Mouse (Mus musculus) megakaryocyte-erythroid progenitor cell, adult 5-6 weeks (primary cell): Measurements from ENCODE around the gene Camk2d. TPM values are rescaled to one million over a fixed set of nuclear protein-coding genes. Genes with fewer than 3 reads are reported as not detected.
A peak's percentile ranks its signal among the peaks of the same experiment; 100 is the strongest.

Experiments used
- ATAC-seq: replicated peaks from 2 replicates; pipeline ENCODE4 v1.8.0; 2016; ENCODE audit warnings: mild to moderate bottlenecking, inconsistent platforms; ENCODE audit not compliant: severe bottlenecking, poor library complexity, low FRiP score, low TSS enrichment
- total RNA-seq, 2 experiments: library from RNA; stranded (forward) in 1 of 2; stranded (reverse) in 1 of 2; fragments of 200-1000, 215-1000 nt in 1 of 2; fragments of >200 nt in 1 of 2; fragmentation: Nextera tagmentation in 1 of 2; gene quantifications; 2 replicates each; pipeline ENCODE4 v1.2.3; 2014 to 2017

Gene Camk2d
- total RNA-seq, 2 experiments from 2014 or later = 3.1 to 4.7 TPM

DNA sequence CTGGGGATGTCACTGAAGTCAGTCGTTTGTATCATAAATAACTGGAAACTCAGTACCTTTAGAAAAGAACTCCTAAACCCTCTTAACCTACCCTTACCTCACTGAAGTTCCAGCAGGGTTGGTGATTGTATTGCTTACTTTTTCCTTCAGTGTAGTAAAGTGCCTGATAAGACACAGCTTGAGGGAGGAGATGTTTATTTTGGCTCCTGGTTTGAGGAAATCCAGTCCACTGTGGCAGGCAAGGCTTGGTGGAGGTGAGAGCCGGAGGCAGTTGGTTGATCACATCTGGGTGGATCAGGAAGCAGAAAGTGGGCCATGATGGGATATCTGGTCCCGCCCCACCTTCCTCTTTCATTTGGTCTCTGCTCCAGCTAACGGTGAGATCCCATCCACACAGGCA is 45.3 kb downstream of the Camk2d start:
- ATAC-seq = no peak

DNA sequence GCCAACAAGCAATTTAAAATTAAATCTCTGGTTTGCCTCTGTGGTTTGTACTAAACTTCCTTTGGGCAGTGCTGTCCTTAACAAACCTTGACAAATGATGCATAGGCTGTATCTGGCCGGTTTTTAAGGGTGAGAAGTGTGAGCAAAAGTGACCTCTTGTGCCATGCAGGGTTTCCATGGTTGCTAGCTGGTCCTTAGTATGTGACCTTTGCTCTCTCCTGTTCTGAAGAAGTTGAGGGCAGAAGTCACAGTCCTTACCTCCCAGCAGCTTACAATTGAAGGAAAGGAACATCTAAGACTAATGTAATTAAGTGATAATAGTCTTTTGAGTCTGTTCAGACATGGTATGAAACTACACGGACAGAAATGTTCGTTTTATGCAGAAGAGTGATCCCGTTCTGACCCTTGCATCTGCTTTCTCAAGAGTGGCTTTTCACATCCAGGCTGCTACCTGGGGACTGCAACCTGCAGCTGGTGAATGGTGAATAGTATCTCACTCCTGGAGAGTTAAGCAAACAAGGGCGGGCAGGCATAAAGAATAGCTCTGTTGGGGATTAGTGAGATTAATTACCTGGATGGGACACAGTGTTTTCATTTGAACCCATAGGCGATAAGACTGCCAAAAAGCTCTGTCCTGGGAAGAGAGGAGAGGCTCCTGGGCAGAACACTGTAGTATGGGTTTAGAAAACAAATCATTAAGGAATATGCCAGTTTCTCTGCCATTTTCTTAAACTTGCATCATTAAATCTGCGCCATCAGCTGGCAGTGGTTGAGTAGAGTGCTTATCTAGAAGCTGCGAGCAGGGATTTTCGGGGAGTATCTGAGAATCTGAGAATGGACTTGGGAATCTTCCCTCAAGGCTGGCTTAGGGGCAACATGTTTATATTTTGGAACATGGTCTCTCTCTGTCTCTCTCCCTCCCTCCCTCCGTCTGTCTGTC is 47.2 kb downstream of the Camk2d start:
- no peak for ATAC-seq

DNA sequence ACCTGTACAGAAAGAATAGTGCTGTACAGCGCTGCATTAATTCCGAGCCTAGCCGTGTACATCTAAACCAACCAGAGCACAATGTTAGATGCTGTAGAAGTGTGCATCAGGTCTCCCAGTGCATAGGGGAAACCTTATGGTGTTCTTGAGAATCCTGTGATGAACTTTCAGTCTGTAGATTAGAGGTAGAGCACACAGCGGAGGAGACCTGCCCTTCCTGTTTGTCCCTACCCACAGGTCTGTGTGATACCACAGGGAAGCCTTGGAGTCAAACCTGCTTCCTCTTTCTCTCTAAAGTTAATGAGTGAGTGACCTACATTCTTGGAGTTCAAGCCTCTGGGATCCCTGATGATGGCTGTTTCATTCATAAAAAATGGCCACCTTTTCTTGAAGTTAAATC is 54.2 kb downstream of the Camk2d start:
- ATAC-seq = 0 out of 2 replicates have a peak, but pooled peaks have one; percentile 14

DNA sequence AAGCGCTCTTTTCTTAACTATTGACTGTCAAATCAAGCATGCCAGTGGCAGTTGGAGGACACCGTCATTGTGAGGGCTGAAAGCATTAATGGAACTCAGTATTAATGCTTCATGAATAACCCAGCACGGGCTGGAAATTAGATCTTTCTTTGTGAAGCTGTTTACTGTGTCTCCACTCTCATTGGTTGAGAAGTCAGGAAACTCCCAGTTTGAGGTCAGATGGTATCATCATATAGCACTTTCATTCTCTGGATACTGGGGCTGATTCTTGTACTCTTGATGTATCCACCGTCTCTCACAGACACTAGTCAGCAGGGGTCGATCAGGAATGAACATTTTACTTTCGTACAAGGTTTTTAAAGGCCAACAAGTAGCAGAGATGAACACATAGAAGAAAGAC is 54.6 kb downstream of the Camk2d start:
- no peak for ATAC-seq

DNA sequence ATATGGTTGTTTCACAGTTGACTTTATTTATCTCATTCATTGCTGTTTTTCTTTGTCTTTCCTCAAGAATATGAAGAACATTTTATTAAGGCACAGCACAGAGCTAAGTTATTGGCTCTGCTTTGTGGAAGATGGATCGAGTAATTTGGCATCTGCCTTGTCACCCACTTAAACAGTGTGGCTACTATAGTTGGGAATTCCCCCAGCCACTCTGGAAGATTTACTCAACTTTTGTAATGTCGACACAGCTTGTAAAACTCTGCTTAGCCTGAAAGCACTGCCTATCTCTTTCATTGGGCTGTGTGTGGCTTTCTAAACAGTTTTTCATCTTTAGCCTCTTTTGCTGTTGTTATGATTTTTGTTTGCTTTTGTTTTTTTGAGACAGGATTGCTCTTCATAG is 56.3 kb downstream of the Camk2d start:
- ATAC-seq = no peak

DNA sequence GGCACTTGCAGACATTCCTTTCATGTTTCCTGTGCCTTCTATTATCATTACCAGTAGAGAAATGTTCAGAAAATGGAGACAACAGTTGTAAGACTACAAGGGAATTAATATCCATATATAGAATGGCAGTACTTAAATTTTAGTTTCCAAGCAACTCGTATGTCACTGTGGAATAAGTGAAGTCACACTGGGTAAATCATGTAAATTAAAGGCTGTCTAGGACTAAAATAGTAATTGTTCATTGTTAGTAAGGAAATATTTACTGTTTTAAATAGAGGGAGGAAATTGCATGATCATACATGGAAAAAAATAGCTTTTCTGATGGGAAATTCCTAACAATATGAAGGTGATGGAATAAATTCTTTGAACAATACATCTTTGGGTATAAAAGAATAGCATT is 57.0 kb downstream of the Camk2d start:
- ATAC-seq = no peak

DNA sequence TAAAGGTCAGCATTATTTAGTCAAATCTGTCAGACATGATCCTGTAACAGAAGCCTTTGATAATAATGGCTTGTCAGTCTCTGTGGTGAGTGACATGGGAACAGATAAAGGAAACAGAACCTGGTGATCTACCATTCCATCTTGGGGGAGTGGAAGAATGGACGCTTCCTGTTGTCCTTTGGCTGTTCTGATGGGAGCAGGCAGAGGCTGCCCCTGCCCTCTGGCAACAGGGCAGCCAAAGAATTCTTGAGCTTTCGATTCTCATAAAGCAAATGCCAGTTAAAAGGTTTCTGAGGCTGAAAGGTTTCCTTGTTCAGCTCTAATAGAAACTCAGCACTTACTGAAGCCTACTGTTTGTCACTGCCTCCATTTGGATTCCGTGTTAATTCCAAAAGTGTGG is 60.1 kb downstream of the Camk2d start:
- ATAC-seq = no peak

DNA sequence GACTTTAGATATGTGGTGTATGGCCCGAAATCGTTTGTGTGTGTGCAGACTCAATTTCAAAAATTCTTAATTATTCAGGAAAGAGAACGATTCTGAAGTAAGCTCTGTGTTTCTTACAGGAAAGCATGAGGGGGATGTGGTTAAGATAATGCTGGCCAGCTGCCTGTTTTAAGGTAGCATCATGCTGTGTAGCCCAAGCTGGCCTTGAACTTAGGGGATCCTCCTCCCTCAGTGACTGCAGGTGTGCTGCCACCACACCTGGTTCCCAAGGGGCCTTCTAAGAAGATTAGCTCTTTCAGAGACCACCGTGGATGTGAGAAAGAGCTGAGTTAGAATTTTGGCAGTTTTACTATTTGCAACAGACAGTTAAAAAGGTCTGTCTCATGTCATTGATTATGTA is 61.8 kb downstream of the Camk2d start:
- no peak for ATAC-seq

DNA sequence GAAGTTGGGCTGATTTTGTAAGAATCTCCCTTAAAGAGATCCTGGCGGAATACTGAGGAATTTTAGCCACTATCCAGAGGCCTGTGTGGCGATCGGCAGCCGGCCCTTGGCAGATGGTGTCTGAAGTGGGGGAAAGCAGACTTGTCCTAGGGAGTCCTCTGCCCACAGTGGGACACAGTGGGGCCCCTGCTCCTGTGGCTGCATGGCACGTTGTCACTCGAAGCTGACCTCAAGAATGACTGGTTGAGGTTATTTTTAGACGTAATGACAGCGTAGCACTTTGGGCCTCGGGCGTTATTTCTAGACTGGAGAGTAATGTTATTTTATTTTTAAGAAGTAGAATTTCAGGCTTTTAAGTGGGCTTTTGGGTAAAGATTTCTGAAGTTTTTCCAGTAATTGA is 62.7 kb downstream of the Camk2d start:
- no peak for ATAC-seq

DNA sequence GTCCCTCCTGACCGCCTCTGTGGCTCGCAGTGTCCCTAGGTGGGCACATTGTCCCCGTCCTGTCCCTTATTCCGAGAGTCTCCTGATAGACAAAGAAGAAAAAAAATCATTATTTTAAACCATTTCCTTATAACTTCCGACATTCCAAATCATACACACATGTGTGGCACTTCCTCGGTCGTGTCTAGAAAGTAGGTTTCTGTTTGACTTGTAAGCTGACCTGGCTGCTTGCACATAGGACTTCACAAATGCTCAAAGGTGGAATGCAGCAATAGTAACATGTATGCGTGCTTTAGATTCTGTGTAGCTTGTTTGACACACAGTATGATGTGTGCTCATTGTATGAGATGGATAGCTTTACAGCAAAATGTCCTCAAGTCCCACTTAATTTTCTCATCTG is 63.1 kb downstream of the Camk2d start:
- ATAC-seq = no peak

DNA sequence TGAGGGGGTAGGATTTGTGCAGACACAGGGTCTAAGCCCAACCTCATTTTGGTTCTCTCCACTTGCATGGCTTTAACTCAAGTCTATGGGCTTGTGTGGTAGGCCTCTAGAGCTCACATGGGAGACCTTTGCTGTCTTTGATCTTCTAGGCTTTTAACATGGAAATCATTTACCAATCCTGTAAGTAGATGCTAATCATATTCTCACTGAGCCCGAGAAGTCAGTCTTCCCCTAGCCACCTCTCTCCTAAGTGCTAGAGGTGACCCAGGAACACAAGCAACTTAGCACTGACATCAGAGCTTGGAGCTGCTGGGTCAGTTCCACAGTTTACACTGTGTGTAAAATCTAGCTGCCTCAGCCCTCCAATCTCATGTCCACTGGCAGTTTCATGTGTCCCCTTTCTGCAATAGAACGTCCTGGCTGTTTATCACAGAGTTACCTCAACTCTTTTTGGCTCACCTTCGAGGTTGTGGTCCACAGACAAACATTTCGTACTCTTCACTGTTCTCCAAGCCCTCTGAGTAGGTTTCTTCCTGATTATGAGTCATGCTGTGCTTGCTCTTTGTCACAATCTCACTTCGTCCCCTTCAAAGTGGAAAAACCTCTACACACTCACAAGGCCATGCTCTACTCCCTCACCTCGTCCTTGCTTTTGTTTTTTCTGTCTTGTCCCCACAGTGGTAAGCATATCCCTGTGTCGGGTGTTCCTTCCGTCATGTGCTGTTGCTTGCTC is 63.9 kb downstream of the Camk2d start:
- no peak for ATAC-seq

DNA sequence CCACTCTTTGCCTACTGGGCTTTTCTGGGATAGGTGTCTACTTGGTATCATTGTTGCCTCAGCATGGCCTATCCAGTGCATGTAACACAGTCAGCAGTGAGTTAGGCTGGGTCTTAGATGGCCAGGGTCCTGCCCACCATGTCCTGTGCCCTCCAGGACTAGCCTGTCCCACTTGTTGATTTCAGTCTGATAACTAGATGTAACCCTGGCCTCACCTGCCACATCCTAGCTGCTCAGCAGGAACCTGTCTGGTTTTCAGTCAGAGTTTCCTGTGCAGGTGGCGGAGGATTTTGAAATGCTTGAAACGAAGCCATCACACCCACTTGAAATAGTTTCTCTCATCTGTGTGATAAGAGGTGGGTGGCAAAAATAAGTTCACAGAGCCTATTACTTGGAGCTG is 64.5 kb downstream of the Camk2d start:
- ATAC-seq = no peak

DNA sequence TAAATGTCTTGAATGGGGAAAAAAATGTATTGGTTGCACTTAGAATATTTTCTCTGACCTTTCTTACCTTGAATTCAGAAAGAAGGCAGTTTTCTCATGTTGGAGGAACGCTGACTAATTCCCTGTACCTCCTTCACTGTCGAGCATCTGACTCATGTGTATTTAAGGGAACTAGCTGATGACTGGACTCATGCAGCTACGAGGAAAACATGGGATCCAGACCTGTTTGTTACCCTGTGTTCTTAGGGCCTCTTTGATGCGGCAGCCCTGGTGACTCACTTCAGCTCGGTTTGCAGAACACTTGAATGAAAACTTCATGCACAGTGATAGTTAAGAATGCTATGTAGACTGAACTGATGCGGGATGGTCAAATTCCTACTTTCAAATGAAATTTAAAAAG is 64.9 kb downstream of the Camk2d start:
- ATAC-seq = no peak

DNA sequence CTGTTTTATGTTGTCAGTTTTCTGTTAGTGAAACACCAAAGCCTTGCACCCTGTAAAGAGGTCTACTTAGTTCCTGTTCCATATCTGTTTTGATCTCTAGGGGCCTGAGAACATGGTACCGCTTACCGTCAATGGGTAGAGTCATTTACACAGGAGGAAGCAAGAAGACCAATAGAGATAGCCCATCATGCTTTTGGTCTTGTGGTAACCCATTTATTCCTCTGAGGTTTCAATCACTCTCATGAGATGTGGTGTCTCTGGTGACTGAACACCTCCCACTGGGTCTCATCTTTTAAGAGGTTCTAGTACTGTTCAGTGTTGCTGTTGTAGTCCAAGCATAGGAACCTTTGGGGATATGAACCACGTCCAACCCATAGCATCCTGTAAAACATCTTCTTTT is 65.8 kb downstream of the Camk2d start:
- ATAC-seq = no peak

DNA sequence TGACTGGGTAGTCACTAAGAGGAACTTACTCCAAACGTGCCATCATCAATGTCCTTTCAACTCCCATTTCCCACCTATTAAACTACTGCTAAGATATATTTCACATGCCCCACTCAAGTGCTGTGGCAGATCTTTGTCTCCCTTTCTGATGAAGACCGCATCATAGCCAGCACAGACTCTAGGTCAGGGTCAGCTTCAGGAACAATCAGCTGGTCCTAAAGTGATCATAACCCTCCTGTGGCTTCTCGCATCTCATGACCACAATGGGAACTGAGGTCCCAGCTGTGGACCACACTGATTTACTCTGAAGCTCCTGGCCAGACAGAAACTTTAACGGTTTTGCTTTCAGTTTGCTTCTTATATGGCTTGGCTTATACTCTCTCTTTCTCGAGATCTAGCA is 67.3 kb downstream of the Camk2d start:
- ATAC-seq = no peak

DNA sequence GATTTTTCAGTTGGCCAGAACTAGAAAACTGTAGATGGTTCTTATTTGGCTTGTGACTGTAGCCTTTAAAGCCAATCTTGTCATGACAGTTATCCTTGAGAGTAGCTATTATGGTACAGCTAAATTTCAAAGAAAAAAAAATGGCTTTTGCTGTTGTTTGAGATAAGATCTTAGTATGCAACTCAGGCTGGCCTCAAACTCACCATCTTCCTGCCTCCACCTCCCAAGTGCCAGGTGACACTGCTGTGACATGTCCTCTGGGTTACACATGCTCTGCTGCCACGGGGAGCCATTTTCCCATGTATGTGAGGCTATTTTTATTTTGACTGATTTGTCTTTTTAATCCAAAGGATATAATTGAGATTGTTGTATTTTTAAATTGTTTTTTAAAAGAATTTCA is 69.8 kb downstream of the Camk2d start:
- ATAC-seq = no peak

DNA sequence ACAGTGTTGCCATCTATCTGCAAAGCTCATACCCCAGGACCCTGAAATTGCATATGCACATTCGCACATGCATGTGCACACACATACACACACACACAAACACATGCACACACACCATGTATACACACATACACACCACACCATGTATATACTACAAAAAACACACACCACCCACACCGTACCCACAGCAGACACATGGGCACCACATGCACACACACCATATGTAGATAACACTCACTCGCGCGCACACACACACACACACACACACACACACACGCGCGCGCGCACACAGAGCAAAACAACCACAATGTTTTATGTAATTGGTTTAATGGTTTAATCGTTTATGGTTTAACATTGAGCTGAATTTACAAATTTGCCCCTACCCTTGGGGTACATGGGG is 70.9 kb downstream of the Camk2d start:
- ATAC-seq = no peak

DNA sequence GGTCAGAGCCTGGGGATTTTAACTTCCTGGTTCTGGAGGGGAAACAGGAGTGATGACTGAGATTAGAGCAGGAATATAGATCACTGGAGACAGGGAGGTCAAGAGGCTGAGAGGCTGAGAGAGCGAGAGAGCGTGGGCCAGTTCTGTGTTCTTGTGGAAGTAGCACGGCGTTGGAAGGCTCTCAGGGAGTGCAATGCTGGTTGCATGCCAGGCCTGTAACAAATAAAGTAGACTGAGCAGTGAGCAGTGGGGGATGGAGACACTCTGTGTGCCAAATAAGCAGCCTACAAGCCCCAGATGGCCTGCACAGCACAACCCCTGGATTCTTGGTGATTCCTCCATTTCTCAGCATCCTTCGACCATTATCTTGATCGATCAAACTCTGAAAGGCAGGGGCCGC is 71.3 kb downstream of the Camk2d start:
- ATAC-seq = no peak

DNA sequence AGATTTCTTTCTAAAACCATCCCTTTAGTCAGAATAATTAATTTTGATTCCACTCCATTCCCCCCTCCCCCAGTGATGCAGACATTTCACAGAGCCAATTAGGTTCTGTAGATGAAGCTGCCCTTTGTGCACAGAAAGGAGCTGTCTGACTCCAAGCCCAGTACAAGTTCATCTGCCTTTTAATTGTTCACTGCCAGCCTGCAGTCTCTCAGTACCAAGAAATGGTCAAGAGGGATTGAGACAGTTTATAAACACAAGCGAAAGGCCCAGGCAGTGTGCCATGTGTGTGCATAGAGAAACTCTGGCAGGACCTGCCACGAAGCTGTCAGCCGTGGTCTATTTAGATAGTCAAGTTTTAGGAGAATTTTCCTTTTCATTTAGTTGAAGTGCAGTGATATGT is 72.0 kb downstream of the Camk2d start:
- ATAC-seq = no peak

DNA sequence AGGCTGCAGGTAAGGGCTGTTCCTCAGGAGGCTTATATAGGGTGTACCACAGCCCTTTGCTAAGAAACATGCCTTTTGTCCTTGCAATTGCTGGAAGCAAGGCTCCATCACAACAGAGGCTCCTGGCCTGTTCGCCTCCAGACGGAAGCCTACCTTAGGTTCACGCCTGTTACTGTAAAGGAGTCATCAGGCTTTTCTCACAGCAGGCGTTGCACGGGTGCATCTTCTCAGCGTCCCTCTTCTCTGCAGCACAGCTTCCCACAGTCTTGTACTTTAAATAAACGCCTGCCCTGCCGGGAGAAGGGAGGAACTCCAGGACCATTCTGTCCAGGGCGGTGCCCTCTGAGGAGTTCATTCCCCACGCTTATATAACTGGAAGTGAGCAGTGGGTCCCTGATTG is 72.6 kb downstream of the Camk2d start:
- no peak for ATAC-seq

DNA sequence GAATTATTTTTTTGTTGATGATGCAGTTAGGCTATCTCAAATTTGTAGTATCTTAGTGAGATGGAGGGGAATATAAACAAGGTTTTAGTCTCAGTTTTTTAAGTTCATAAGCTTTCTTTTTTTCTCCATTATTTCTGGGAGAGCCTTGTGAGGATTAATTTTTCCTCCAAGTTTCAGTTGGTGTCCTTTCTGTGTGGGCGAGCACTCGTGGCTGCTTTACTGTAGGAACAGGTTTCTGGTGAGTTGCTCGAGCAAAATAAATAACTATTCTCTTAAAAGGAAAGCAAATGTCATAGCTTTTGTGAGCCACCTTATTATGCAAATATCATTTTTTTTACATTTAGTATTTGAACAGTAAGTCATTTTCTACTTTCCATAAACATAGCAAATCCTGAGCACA is 74.3 kb downstream of the Camk2d start:
- no peak for ATAC-seq
